Mouse (Mus musculus): Measurements from ENCODE around the gene Spg7.

DNA sequence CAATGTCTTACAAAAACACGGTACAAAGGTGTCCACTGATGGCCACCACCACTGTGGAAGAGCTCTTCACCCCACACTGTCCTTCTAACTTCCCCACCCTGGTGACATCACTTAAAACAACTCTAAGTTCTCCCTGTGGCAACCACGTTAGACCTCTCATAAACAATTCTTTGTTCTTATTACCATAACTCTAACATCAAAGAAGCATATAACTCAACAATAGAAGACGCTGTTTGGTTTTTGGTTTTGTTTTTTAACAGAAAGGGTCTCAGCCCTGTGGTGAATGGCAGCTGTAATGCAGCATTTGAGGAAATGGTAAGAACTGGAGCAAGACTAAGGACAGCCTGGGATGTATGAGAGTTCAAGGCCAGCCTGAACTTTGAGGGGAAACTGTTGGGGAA, 36.8 kb upstream of the Spg7 start:
- TF ChIP-seq CTCF (IDR thresholded peaks at IDR 0.05) (no peak), POLR2A (IDR thresholded peaks at IDR 0.05; ENCODE audit: insufficient read depth, low read depth, low read length) (no peak), EP300 (IDR thresholded peaks at IDR 0.05; ENCODE audit: insufficient read depth, low read depth, low read length) (no peak)

All from heart, adult 2 months (tissue).